Mouse (Mus musculus) gastrocnemius, postnatal 25 days (tissue): ENCODE data around the gene Phpt1. TPM values are rescaled to one million over a fixed set of nuclear protein-coding genes. Genes with fewer than 3 reads are reported as not detected.

ENCODE experiments used
- total RNA-seq, 2 experiments: library from RNA; stranded (reverse); gene quantifications; 1 replicate in 1 of 2; 2 replicates in 1 of 2; pipeline ENCODE4 v1.2.3; 2021

The Phpt1 gene
- total RNA-seq, 2 experiments from 2014 or later = 50.1 to 53.7 TPM

Other genes with a start within 250 kb of the Phpt1 start
- gene Man1b1, start 242.9 kb downstream of the Phpt1 start, total RNA-seq = 10 to 100 TPM; 11.9 to 15.4 TPM
- 10 to 100 TPM; 10.1 to 10.4 TPM for gene Dpp7, start 218.9 kb downstream of the Phpt1 start, total RNA-seq
- 1 to 10 TPM; 2.8 to 4.6 TPM for gene Uap1l1, start 209.5 kb downstream of the Phpt1 start, total RNA-seq
- gene Sapcd2, start 202.9 kb downstream of the Phpt1 start, total RNA-seq = under 1 TPM; 0.19 to 0.33 TPM
- gene Entpd2, start 179.3 kb downstream of the Phpt1 start, total RNA-seq = 1 to 10 TPM; 9.1 to 9.4 TPM
- 10 to 100 TPM; 15.0 to 25.1 TPM for gene Npdc1, start 175.9 kb downstream of the Phpt1 start, total RNA-seq
- gene Fut7, start 152.0 kb downstream of the Phpt1 start, total RNA-seq = not detected
- gene Abca2, start 146.5 kb downstream of the Phpt1 start, total RNA-seq = 10 to 100 TPM; 12.5 to 16.2 TPM
- under 1 TPM; 0.35 to 0.64 TPM for gene Clic3, start 118.4 kb downstream of the Phpt1 start, total RNA-seq
- gene Paxx, start 114.1 kb downstream of the Phpt1 start, total RNA-seq = 10 to 100 TPM; 13.7 to 16.2 TPM
- gene Ptgds, start 105.2 kb downstream of the Phpt1 start, total RNA-seq = not detected
- not detected for gene Lcn12, start 81.3 kb downstream of the Phpt1 start, total RNA-seq
- 10 to 100 TPM; 77.2 to 77.4 TPM for gene Fbxw5, start 74.5 kb downstream of the Phpt1 start, total RNA-seq
- gene C8g, start 73.5 kb downstream of the Phpt1 start, total RNA-seq = 1 to 10 TPM in 1 of 2 experiments, under 1 TPM in 1; 0.86 to 1.3 TPM
- gene Traf2, start 28.3 kb downstream of the Phpt1 start, total RNA-seq = 10 to 100 TPM; 10.5 to 10.9 TPM
- gene Edf1, start 17.4 kb downstream of the Phpt1 start, total RNA-seq = 100 to 1,000 TPM; 142 to 162 TPM
- gene Mamdc4, start 379 bp downstream of the Phpt1 start, total RNA-seq = 1 to 10 TPM; 1.7 to 3.2 TPM
- gene Ajm1, start 6.5 kb upstream of the Phpt1 start, total RNA-seq = not detected
- gene Rabl6, start 33.3 kb upstream of the Phpt1 start, total RNA-seq = 10 to 100 TPM; 63.5 to 67.8 TPM
- gene Ccdc183, start 42.5 kb upstream of the Phpt1 start, total RNA-seq = not detected
- gene Tmem141, start 46.8 kb upstream of the Phpt1 start, total RNA-seq = 10 to 100 TPM; 15.2 to 16.4 TPM
- 1 to 10 TPM; 3.9 to 8.5 TPM for gene Fcna, start 52.8 kb upstream of the Phpt1 start, total RNA-seq
- 10 to 100 TPM in 1 of 2 experiments, 1 to 10 TPM in 1; 5.7 to 20.3 TPM for gene Lcn8, start 77.9 kb upstream of the Phpt1 start, total RNA-seq
- not detected for gene Lcn5, start 82.7 kb upstream of the Phpt1 start, total RNA-seq
- not detected for gene Lcn6, start 101.6 kb upstream of the Phpt1 start, total RNA-seq
- not detected for gene Lcn10, start 107.5 kb upstream of the Phpt1 start, total RNA-seq
- gene Obp2a, start 124.8 kb upstream of the Phpt1 start, total RNA-seq = not detected
- 10 to 100 TPM in 1 of 2 experiments, 1 to 10 TPM in 1; 8.4 to 11.2 TPM for gene Bmyc, start 131.5 kb upstream of the Phpt1 start, total RNA-seq
- not detected for gene Obp2b, start 161.8 kb upstream of the Phpt1 start, total RNA-seq
- not detected for gene Lcn3, start 190.3 kb upstream of the Phpt1 start, total RNA-seq
- not detected for gene Lcn11, start 201.8 kb upstream of the Phpt1 start, total RNA-seq
- gene Gm13539, start 207.0 kb upstream of the Phpt1 start, total RNA-seq = not detected
- not detected for gene Glt6d1, start 240.6 kb upstream of the Phpt1 start, total RNA-seq
- gene Lcn9, start 247.9 kb upstream of the Phpt1 start, total RNA-seq = not detected